8 mouse cellular contexts compared by ENCODE assay signal in genomic region chr2:17741555-17741954, GRCm38 (mm10). TPM values are rescaled to one million over a fixed set of nuclear protein-coding genes. Genes with fewer than 3 reads are reported as not detected.
DNase-seq lines count a peak whose midpoint lies in the region; ATAC-seq and TF ChIP-seq lines count a peak whose summit lies in the region.

No protein-coding gene starts in this region.

- no peaks in the 10 kb centered on the region for H3K36me3 ChIP-seq in hindbrain, embryonic 13.5 days
- no peaks in the 10 kb centered on the region for H3K36me3 ChIP-seq in midbrain, embryonic 12.5 days

- 0 out of 2 replicates have a peak, but pooled peaks cover 4% of the 10 kb centered on the region for H3K27me3 ChIP-seq in hindbrain, embryonic 13.5 days
- peaks cover 47% of the 10 kb centered on the region for H3K27me3 ChIP-seq in midbrain, embryonic 12.5 days

- ATAC-seq in hindbrain, embryonic 13.5 days (ENCODE audit: low FRiP score): peak; percentile 70
- ATAC-seq in midbrain, embryonic 12.5 days (ENCODE audit: low FRiP score, low read depth): peak; percentile 76
- ATAC-seq in cerebellum, adult (ENCODE audit: insufficient number of reproducible peaks, low FRiP score, low TSS enrichment): no peak

- H3K9me3 ChIP-seq in hindbrain, embryonic 13.5 days: no peaks in the 10 kb centered on the region
- H3K9me3 ChIP-seq in midbrain, embryonic 12.5 days: no peaks in the 10 kb centered on the region

- no peak overlapping the region; the same call in 1 of the 2 replicates for H3K9ac ChIP-seq in hindbrain, embryonic 13.5 days
- no peak overlapping the region for H3K9ac ChIP-seq in midbrain, embryonic 12.5 days (replicated peaks)

- H3K4me3 ChIP-seq in lung, adult 2 months (replicated peaks; ENCODE audit: extremely low read depth, low read depth, low read length): no peak overlapping the region
- peak overlapping the region; percentile 9; the same call in 1 of the 2 replicates for H3K4me3 ChIP-seq in cortical plate, adult 2 months (ENCODE audit: insufficient read depth, low read length)
- H3K4me3 ChIP-seq in hindbrain, embryonic 13.5 days: peak overlapping the region; percentile 33
- H3K4me3 ChIP-seq in midbrain, embryonic 12.5 days: peak overlapping the region; percentile 32

- no peak for TF ChIP-seq CTCF in lung, adult 2 months (IDR thresholded peaks at IDR 0.05; ENCODE audit: insufficient read depth, low read length)
- no peak for TF ChIP-seq CTCF in cortical plate, adult 2 months (IDR thresholded peaks at IDR 0.05; ENCODE audit: extremely low read depth, insufficient read depth, low read length)

- no peak for TF ChIP-seq POLR2A in lung, adult 2 months (IDR thresholded peaks at IDR 0.05; ENCODE audit: borderline replicate concordance, extremely low read depth, low read depth, low read length)
- TF ChIP-seq POLR2A in cortical plate, adult 2 months (IDR thresholded peaks at IDR 0.05; ENCODE audit: extremely low read depth, insufficient read depth, low read length): no peak

- WGBS in lung, adult 2 months: 2% methylated on average over 16 of the region's 16 CpGs
- WGBS in hindbrain, embryonic 13.5 days: 1% methylated on average over 16 of the region's 16 CpGs
- under 1% methylated on average over 16 of the region's 16 CpGs for WGBS in midbrain, embryonic 12.5 days

- DNase-seq in lung, postnatal 36 days: peak; percentile 26
- no peak for DNase-seq in lung, adult 2 months
- DNase-seq in layer of hippocampus, adult 9-10 months (ENCODE audit: low spot score): no peak
- no peak for DNase-seq in cerebellum, adult 11 months

- peak overlapping the region; percentile 57 for H3K4me2 ChIP-seq in hindbrain, embryonic 13.5 days
- H3K4me2 ChIP-seq in midbrain, embryonic 12.5 days (replicated peaks): peak overlapping the region; percentile 51

- H3K27ac ChIP-seq in cortical plate, adult 2 months (ENCODE audit: insufficient read depth, low read length): no peak overlapping the region
- no peak overlapping the region for H3K27ac ChIP-seq in hindbrain, embryonic 13.5 days
- no peak overlapping the region for H3K27ac ChIP-seq in midbrain, embryonic 12.5 days (replicated peaks)

- H3K4me1 ChIP-seq in lung, adult 2 months (ENCODE audit: control insufficient read depth, insufficient read depth, low read length): peaks cover 11% of the 10 kb centered on the region
- H3K4me1 ChIP-seq in cortical plate, adult 2 months (ENCODE audit: control insufficient read depth, insufficient read depth, low read length): no peaks in the 10 kb centered on the region
- H3K4me1 ChIP-seq in hindbrain, embryonic 13.5 days (replicated peaks): peaks cover 9% of the 10 kb centered on the region
- peaks cover 15% of the 10 kb centered on the region for H3K4me1 ChIP-seq in midbrain, embryonic 12.5 days

RNA-seq across cellular contexts. Expression of gene Nebl, which starts 10.3 kb away (rescaled TPM):
- polyA plus RNA-seq in lung, adult 2 months (2012; rRNA removed): 136 and 182 TPM in 2 replicates
- polyA plus RNA-seq in cortical plate, adult 2 months (2012; rRNA removed): 36.6 and 46.7 TPM in 2 replicates
- polyA plus RNA-seq in hindbrain, embryonic 13.5 days (2015; fragmentation: Nextera tagmentation; extraction: Ambion mirVana): 8.9 TPM in 2 replicates
- polyA plus RNA-seq in midbrain, embryonic 12.5 days (2016; fragmentation: Nextera tagmentation; extraction: Ambion mirVana): 4.5 and 5.8 TPM in 2 replicates
